Mouse (Mus musculus) limb, embryonic 12.5 days (tissue): ENCODE measurements at regions not wholly inside any gene's neighbourhood (a gene's known extent, or its start where the extent isn't known, plus 50 kb on each side); places are given as distances from the start of the nearest gene placed in this dataset.
A peak's percentile ranks its signal among the peaks of the same experiment; 100 is the strongest.

Experiments used
- ATAC-seq: fragments of 200-750 bp; cut with Nextera tagmentation; 2 replicates; pipeline ENCODE4 v1.8.0; 2017; ENCODE audit warnings: low read depth, moderate TSS enrichment; ENCODE audit not compliant: insufficient number of reproducible peaks, insufficient read depth, low FRiP score, low TSS enrichment
- H3K27ac ChIP-seq: fragments of 300-500 bp; sonication (generic); 2 replicates; pipeline ENCODE4 v1.5.1; 2016; ENCODE audit warnings: mild to moderate bottlenecking, moderate library complexity
- H3K27me3 ChIP-seq: fragments of 300-500 bp; sonication (generic); 2 replicates; pipeline ENCODE4 v1.6.1; 2016; ENCODE audit warnings: mild to moderate bottlenecking, moderate library complexity
- H3K36me3 ChIP-seq: fragments of 300-500 bp; sonication (generic); 2 replicates; pipeline ENCODE4 v1.6.1; 2016; ENCODE audit warnings: mild to moderate bottlenecking, moderate library complexity
- H3K4me1 ChIP-seq: fragments of 300-500 bp; sonication (generic); replicated peaks from 2 replicates; pipeline ENCODE4 v1.6.1; 2016
- H3K4me2 ChIP-seq: fragments of 300-500 bp; sonication (generic); 2 replicates; pipeline ENCODE4 v1.6.1; 2016; ENCODE audit warnings: mild to moderate bottlenecking, moderate library complexity
- H3K4me3 ChIP-seq: fragments of 300-500 bp; sonication (generic); replicated peaks from 2 replicates; pipeline ENCODE4 v1.5.1; 2016; ENCODE audit warnings: mild to moderate bottlenecking
- H3K9ac ChIP-seq: fragments of 300-500 bp; sonication (generic); replicated peaks from 2 replicates; pipeline ENCODE4 v1.6.1; 2016; ENCODE audit warnings: mild to moderate bottlenecking, moderate library complexity
- H3K9me3 ChIP-seq: fragments of 300-500 bp; sonication (generic); 2 replicates; pipeline ENCODE4 v1.6.1; 2016; ENCODE audit warnings: mild to moderate bottlenecking, moderate library complexity
- WGBS: fragments of 180-500 bp; shearing (Covaris S2); methylation state at CpG from one replicate; pipeline ENCODE4 v1.1.7; 2016; 5-methylcytosine and 5-hydroxymethylcytosine counted together

- Histone ChIP-seq H3K27ac (no peak overlapping the region), H3K9ac (no peak overlapping the region), H3K4me1 (peaks cover 18% of the 10 kb centered on the region), H3K4me2 (no peak overlapping the region), H3K9me3 (no peaks in the 10 kb centered on the region), H3K36me3 (no peaks in the 10 kb centered on the region), H3K4me3 (no peak overlapping the region), H3K27me3 (peaks cover 54% of the 10 kb centered on the region)
- ATAC-seq: no peak
- WGBS: 70% methylated on average over 6 of the region's 6 CpGs
Observed at GRCm38 (mm10) chr6:100517662-100518061, 153.3 kb downstream of the Shq1 start.

DNA sequence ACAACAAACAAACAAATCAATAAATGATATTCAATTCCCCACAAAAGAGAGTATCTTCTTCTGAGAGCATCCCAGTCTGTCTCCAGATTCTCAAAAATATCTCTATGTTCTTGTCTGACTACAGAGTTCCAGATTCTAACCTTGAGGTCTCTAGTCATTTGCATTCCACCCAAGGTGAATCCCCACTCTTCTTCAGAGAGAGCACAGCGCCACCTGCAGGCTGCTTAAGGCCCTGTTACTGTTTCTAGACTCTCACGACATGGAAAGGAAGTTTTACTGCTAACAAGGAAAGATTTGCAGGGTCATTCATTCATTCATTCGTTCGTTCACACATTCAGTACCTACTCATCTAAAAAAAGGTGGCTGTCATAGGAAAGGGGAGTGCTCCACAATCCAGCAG is 158.3 kb downstream of the Shq1 start:
- Histone ChIP-seq H3K27ac (no peak overlapping the region), H3K4me3 (no peak overlapping the region), H3K9me3 (no peaks in the 10 kb centered on the region), H3K4me1 (peaks cover 7% of the 10 kb centered on the region; the same call in 1 of the 2 replicates), H3K9ac (no peak overlapping the region), H3K36me3 (no peaks in the 10 kb centered on the region), H3K4me2 (no peak overlapping the region), H3K27me3 (peaks cover 19% of the 10 kb centered on the region)
- 54% methylated on average over 4 of the region's 4 CpGs for WGBS
- ATAC-seq: no peak

GRCm38 (mm10) chr6:100510676-100511075 is 160.3 kb downstream of the Shq1 start:
- H3K27ac ChIP-seq: no peak overlapping the region
- H3K4me2 ChIP-seq: no peak overlapping the region
- no peak overlapping the region for H3K9ac ChIP-seq
- 87% methylated on average over 4 of the region's 4 CpGs for WGBS
- no peaks in the 10 kb centered on the region for H3K4me1 ChIP-seq
- no peak overlapping the region for H3K4me3 ChIP-seq
- no peaks in the 10 kb centered on the region for H3K36me3 ChIP-seq
- peaks cover 6% of the 10 kb centered on the region for H3K27me3 ChIP-seq
- no peak for ATAC-seq
- H3K9me3 ChIP-seq: no peaks in the 10 kb centered on the region

DNA sequence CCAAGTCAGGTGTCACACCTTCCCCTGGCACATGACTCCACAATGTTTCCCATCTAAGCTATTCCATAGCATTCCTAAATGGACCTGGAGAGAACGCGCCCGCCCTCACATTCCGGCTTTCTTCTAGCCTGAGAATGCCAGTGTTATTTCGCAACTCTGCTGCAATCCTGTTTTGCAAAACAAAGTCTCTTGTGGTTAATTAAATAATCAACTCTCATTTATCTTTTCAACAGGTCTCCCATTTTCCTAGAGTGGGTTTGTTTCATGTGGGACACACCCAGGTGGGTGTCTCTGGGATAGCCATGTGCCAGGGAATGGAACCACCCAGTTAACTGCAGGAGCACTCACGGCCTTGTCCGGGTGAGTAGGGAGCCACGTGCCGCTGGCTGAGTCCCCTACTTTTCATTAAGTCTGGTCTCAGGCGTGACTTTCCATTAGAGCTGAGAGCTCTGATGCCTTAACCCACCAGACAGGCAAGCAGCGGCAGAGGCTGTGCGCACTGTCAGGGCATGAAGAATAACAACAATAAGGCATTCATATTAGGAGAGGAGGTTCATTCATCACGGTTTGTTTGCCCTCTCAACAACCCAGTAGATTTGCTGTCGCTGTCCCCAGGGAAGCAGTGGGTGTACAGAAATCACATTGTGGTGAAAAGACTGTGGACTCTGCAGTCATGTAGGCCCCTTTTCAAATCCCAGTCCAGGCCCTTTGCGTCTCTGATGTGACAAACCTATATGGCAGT is 165.3 kb downstream of the Shq1 start:
- no peak for ATAC-seq
- no peak overlapping the region for H3K4me3 ChIP-seq
- H3K9me3 ChIP-seq: no peaks in the 10 kb centered on the region
- no peak overlapping the region for H3K4me2 ChIP-seq
- H3K9ac ChIP-seq: no peak overlapping the region
- H3K27ac ChIP-seq: no peak overlapping the region
- 77% methylated on average over 15 of the region's 15 CpGs for WGBS
- H3K4me1 ChIP-seq: peaks cover 35% of the 10 kb centered on the region
- no peaks in the 10 kb centered on the region for H3K27me3 ChIP-seq
- H3K36me3 ChIP-seq: no peaks in the 10 kb centered on the region

DNA sequence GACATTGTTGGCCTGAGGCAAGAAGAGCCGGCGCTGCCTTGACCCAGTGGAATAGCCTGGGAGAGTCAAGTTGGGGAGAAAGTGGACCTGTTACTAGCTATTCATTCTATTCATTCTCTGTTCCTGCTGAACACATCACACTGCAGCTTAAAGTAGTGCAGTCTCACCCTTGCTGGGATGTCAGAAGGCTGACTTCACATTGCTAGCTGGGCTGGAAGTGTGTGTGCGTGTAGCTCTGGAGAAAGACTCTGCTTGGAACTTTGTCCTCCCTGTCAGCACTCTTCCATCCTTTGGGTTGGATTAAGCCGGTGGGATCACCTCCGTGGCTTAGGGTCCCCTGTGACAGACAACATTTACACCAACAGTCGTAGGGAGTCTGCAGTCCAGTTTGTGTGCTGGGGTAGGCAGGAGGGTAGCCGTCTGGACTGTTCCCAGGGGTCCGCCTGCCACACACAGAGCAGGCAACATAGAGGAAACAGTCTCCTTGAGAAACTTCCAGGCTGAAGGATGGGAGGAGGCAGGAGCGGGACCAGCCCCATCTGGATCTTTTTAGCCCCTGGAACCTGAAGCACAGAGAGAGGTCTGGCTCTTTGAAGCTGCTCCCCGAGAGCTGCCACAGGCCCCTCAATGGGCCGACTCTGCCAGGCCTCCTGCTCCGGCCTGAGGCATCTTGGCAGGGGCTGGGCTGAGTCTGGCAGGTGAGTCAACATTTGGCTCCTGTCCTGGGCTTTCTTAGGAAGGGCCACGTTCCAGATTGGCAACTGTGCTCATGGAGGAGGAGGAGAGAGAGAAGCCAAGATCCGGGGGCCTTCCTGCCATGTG is 167.8 kb downstream of the Shq1 start:
- 26% methylated on average over 14 of the region's 14 CpGs for WGBS
- Histone ChIP-seq H3K4me3 (no peak overlapping the region), H3K4me2 (no peak overlapping the region), H3K9ac (no peak overlapping the region; the same call in 1 of the 2 replicates), H3K9me3 (no peaks in the 10 kb centered on the region), H3K4me1 (peaks cover 39% of the 10 kb centered on the region), H3K36me3 (no peaks in the 10 kb centered on the region), H3K27ac (peak overlapping the region; percentile 68), H3K27me3 (0 out of 2 replicates have a peak, but pooled peaks cover 4% of the 10 kb centered on the region)
- ATAC-seq: peak; percentile 57; the same call in 1 of the 2 replicates

DNA sequence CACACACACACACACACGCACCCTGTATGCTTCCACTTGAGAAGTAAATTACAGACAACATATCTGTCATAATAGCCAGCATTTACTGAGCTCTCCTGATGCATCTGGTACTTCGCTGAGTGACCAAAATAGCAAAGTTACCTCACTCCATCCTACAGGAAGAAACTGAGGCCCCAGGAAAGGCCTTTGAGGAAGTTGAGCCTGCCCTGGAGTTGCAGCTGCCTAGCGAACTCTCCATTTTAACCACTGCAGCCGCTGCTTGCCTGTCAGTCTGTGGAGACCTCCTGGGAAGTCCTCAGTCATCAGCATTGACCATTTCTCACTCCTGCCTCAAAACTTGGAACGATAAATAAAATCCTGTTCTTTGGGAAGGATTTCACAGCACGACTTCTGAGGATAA is 168.8 kb downstream of the Shq1 start:
- ATAC-seq: no peak
- Histone ChIP-seq H3K9me3 (no peaks in the 10 kb centered on the region), H3K4me3 (no peak overlapping the region), H3K27me3 (0 out of 2 replicates have a peak, but pooled peaks cover 8% of the 10 kb centered on the region), H3K27ac (no peak overlapping the region), H3K4me2 (no peak overlapping the region), H3K9ac (no peak overlapping the region), H3K4me1 (peaks cover 39% of the 10 kb centered on the region), H3K36me3 (no peaks in the 10 kb centered on the region)
- WGBS: 51% methylated on average over 6 of the region's 6 CpGs

- Histone ChIP-seq H3K9me3 (no peaks in the 10 kb centered on the region), H3K4me2 (no peak overlapping the region), H3K27ac (no peak overlapping the region), H3K36me3 (no peaks in the 10 kb centered on the region), H3K4me3 (no peak overlapping the region), H3K9ac (no peak overlapping the region), H3K4me1 (peaks cover 39% of the 10 kb centered on the region), H3K27me3 (0 out of 2 replicates have a peak, but pooled peaks cover 8% of the 10 kb centered on the region)
- no peak for ATAC-seq
- WGBS: 54% methylated on average over 2 of the region's 2 CpGs
Observed at GRCm38 (mm10) chr6:100500741-100501140, 170.2 kb downstream of the Shq1 start.

DNA sequence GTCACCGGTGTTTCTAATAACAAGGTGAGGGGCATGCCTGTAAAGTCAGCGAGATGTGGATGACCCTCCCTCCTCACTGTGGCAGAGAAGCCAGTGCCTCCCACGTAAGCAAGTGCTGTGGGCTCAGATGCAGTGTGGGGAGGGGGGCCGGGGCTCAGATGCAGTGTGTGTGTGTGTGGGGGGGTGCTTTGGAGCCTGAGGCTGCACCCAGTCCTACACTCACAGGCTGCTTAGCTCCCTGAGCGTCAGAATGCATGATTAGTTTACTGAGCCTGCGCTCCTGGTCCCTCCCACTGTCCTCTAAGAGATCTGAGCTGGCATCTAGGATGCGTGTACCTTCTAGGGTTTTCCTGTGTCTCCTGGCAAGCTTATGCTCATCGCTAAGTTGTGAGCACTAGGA is 170.9 kb downstream of the Shq1 start:
- Histone ChIP-seq H3K4me3 (no peak overlapping the region), H3K36me3 (no peaks in the 10 kb centered on the region), H3K4me2 (no peak overlapping the region), H3K4me1 (peaks cover 42% of the 10 kb centered on the region), H3K9me3 (no peaks in the 10 kb centered on the region), H3K27me3 (0 out of 2 replicates have a peak, but pooled peaks cover 8% of the 10 kb centered on the region), H3K27ac (no peak overlapping the region), H3K9ac (no peak overlapping the region)
- WGBS: 53% methylated on average over 8 of the region's 8 CpGs
- ATAC-seq: no peak

GRCm38 (mm10) chr6:100498861-100499271 is 172.1 kb downstream of the Shq1 start:
- H3K4me3 ChIP-seq: no peak overlapping the region
- no peak overlapping the region for H3K9ac ChIP-seq
- H3K4me2 ChIP-seq: no peak overlapping the region
- peaks cover 39% of the 10 kb centered on the region for H3K4me1 ChIP-seq
- no peak overlapping the region for H3K27ac ChIP-seq
- peaks cover 8% of the 10 kb centered on the region; the same call in 1 of the 2 replicates for H3K27me3 ChIP-seq
- no peaks in the 10 kb centered on the region for H3K36me3 ChIP-seq
- no peak for ATAC-seq
- no peaks in the 10 kb centered on the region for H3K9me3 ChIP-seq
- 21% methylated on average over 4 of the region's 4 CpGs for WGBS

DNA sequence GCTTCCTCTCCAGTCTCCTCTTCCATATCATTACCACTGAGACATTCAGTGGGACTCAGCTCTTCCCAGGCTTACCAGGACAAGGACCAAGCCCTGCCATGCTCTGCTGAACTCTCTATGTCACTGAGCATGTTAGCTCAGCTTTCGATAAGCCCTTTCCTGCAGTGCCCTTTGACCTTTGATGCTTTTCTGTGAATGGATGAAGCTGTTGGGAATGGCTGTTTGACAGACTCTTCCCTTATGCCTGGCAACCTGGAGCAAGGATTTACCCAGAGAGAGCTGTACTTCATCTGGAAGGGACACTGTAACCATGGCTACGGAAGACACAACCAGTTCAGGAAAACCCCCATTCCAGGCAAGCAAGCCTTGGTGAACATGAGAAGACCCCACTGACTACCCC is 172.8 kb downstream of the Shq1 start:
- peaks cover 8% of the 10 kb centered on the region; the same call in 1 of the 2 replicates for H3K27me3 ChIP-seq
- no peak for ATAC-seq
- H3K36me3 ChIP-seq: no peaks in the 10 kb centered on the region
- 83% methylated on average over 2 of the region's 2 CpGs for WGBS
- no peak overlapping the region for H3K27ac ChIP-seq
- no peak overlapping the region for H3K4me2 ChIP-seq
- H3K4me1 ChIP-seq: peaks cover 32% of the 10 kb centered on the region
- H3K4me3 ChIP-seq: no peak overlapping the region
- H3K9ac ChIP-seq: no peak overlapping the region
- H3K9me3 ChIP-seq: no peaks in the 10 kb centered on the region

DNA sequence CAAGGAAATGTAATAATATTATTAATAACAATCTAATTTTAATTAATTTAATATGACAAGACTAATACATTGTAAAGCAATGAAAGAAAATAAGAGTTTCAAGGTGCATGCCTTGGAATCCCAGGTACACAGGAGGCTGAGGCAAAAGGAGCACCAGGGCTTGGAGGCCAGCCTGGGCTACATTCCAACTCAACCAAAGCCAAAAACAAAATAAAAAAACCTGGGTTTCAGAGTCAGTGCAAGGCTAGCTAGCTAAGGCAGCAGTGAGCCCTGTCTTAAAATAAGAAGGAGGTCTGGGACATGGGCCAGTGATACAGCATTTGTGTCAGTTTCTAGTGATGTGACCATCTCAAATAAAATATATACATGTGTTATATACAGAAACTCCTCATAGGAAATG is 174.8 kb downstream of the Shq1 start:
- Histone ChIP-seq H3K4me1 (peaks cover 14% of the 10 kb centered on the region; the same call in 1 of the 2 replicates), H3K27ac (no peak overlapping the region), H3K27me3 (peaks cover 8% of the 10 kb centered on the region; the same call in 1 of the 2 replicates), H3K36me3 (no peaks in the 10 kb centered on the region), H3K4me2 (no peak overlapping the region), H3K4me3 (no peak overlapping the region), H3K9ac (no peak overlapping the region), H3K9me3 (no peaks in the 10 kb centered on the region)
- no peak for ATAC-seq
